Mouse (Mus musculus) kidney, embryonic 14.5 days (tissue): ENCODE measurements around the gene Pcnx2. TPM values are rescaled to one million over a fixed set of nuclear protein-coding genes. Genes with fewer than 3 reads are reported as not detected.
A peak's percentile ranks its signal among the peaks of the same experiment; 100 is the strongest.

Experiments used
- ATAC-seq: fragments of 200-750 bp; cut with Nextera tagmentation; 2 replicates; pipeline ENCODE4 v1.8.0; 2017; ENCODE audit warnings: moderate number of reproducible peaks, mild to moderate bottlenecking, moderate TSS enrichment, moderate library complexity; ENCODE audit not compliant: low FRiP score, low TSS enrichment
- H3K27ac ChIP-seq: fragments of 300-500 bp; sonication (generic); 2 replicates; pipeline ENCODE4 v1.5.1; 2014; ENCODE audit warnings: low read depth, mild to moderate bottlenecking, low read length, moderate library complexity, mixed read lengths
- H3K27me3 ChIP-seq: fragments of 300-500 bp; sonication (generic); 2 replicates; pipeline ENCODE4 v1.6.1; 2014; ENCODE audit warnings: mild to moderate bottlenecking, low read length; ENCODE audit not compliant: control insufficient read depth, insufficient read depth
- H3K36me3 ChIP-seq: fragments of 300-500 bp; sonication (generic); 2 replicates; pipeline ENCODE4 v1.6.1; 2014; ENCODE audit warnings: low read length, mixed read lengths; ENCODE audit not compliant: control insufficient read depth, insufficient read depth
- H3K4me1 ChIP-seq: fragments of 300-500 bp; sonication (generic); 2 replicates; pipeline ENCODE4 v1.6.1; 2014; ENCODE audit warnings: low read length, mixed read lengths; ENCODE audit not compliant: control insufficient read depth, insufficient read depth
- H3K4me2 ChIP-seq: fragments of 300-500 bp; sonication (generic); replicated peaks from 2 replicates; pipeline ENCODE4 v1.6.1; 2014; ENCODE audit warnings: low read depth, mild to moderate bottlenecking, low read length
- H3K4me3 ChIP-seq: fragments of 300-500 bp; sonication (generic); 2 replicates; pipeline ENCODE4 v1.5.1; 2014; ENCODE audit warnings: mild to moderate bottlenecking, low read length
- H3K9ac ChIP-seq: fragments of 300-500 bp; sonication (generic); 2 replicates; pipeline ENCODE4 v1.6.1; 2014; ENCODE audit warnings: low read depth, mild to moderate bottlenecking, low read length, moderate library complexity
- H3K9me3 ChIP-seq: fragments of 300-500 bp; sonication (generic); 2 replicates; pipeline ENCODE4 v1.6.1; 2016; ENCODE audit warnings: low read length; ENCODE audit not compliant: control insufficient read depth
- WGBS: fragments of 180-500 bp; shearing (Covaris S2); extraction: QIAGEN DNeasy Blood & Tissue Kit; methylation state at CpG from one replicate; pipeline ENCODE4 v1.1.7; 2014; 5-methylcytosine and 5-hydroxymethylcytosine counted together
- polyA plus RNA-seq: library from polyadenylated mRNA; unstranded; fragments of >200 nt; fragmentation: Nextera tagmentation; extraction: Ambion mirVana; gene quantifications from 2 replicates; pipeline ENCODE4 v1.2.1, GENCODE M21; 2014

The Pcnx2 gene
- polyA plus RNA-seq, 1 experiment from 2014 or later = 0.15 TPM

DNA sequence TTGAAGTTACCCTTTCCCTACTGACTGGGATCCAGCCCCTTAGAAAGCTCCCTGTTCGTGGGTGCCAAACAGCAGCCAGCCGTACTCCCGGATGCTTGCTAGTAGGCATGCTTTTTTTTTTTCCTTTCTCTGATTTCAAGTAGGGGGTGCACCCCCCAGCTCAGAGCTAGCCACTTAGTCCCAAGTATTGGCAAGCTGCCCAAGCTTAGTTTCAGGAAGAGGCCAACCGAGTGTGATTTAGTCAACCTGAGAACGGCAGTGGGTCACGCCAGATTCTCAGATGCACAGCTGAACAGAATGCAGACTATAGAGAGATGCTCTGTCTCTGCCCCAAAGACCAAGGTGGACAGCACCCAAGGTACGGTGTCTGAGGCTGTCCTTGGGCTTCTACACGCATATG, 147.3 kb downstream of the Pcnx2 start:
- no peaks in the 10 kb centered on the region for H3K36me3 ChIP-seq
- 36% methylated on average over 8 of the region's 8 CpGs for WGBS
- H3K4me2 ChIP-seq = no peak overlapping the region
- H3K4me3 ChIP-seq = no peak overlapping the region
- no peaks in the 10 kb centered on the region for H3K9me3 ChIP-seq
- ATAC-seq = peak; percentile 4; the same call in 1 of the 2 replicates
- H3K27ac ChIP-seq = peak overlapping the region; percentile 51; the same call in 1 of the 2 replicates
- no peaks in the 10 kb centered on the region for H3K27me3 ChIP-seq
- H3K9ac ChIP-seq = 0 out of 2 replicates have a peak overlapping the region, but pooled peaks have one; percentile 18
- peaks cover 18% of the 10 kb centered on the region for H3K4me1 ChIP-seq

DNA sequence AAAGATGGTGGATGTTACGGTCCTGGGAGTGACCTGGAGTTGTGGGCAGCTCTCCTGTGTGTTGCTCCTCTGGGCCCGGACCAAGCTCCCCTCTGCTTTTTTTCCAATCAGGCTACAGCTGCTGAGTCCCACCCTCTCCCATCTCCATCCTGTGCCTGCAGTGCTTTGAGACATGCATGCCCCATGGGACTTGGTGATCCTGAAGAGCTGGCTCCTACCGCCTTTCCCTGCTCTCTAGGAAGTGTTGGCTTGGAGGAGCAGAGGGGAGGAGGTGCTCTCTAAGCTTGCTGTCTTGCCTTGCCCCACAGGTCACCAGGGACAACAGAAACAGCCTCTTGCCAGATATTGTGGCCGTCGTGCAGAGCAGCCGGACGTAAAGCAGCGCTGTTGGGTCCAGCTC, 150.7 kb downstream of the Pcnx2 start:
- ATAC-seq = no peak
- H3K9me3 ChIP-seq = no peaks in the 10 kb centered on the region
- no peak overlapping the region for H3K9ac ChIP-seq
- no peaks in the 10 kb centered on the region for H3K36me3 ChIP-seq
- no peak overlapping the region for H3K4me2 ChIP-seq
- whole genome bisulfite sequencing = 65% methylated on average over 8 of the region's 8 CpGs
- no peaks in the 10 kb centered on the region for H3K27me3 ChIP-seq
- H3K4me1 ChIP-seq = peaks cover 18% of the 10 kb centered on the region
- no peak overlapping the region for H3K4me3 ChIP-seq
- no peak overlapping the region for H3K27ac ChIP-seq

DNA sequence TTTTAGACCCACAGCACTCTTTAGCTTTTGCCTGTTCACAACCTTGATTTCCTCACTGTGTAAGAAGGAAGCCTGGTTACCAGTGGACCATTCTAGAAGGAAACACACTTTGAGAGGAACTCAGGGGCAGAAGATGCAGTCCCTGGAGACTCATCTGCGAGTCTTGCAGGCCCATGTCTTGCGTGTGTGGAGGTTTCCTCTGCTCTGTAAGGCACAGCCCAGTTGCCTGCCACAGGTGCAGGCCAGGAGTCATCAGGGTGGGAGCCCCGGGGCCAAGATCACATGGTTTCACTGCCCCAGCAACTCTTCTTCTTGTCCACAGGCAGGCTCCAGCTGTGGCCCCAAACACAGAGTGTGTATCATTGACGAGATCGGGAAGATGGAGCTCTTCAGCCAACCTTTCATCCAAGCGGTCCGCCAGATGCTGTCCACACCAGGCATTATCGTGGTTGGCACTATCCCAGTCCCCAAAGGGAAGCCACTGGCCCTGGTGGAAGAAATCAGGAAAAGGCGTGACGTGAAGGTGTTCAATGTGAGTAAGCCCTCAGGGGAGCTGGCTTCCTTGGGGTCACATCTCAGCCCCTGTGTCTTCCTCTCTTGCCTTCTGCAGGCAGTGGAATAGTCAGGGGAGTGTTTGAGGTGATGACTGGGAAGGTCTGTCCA, 153.1 kb downstream of the Pcnx2 start:
- Histone ChIP-seq H3K9me3 (no peaks in the 10 kb centered on the region), H3K27me3 (no peaks in the 10 kb centered on the region), H3K9ac (no peak overlapping the region), H3K4me3 (no peak overlapping the region), H3K4me2 (no peak overlapping the region), H3K4me1 (peaks cover 3% of the 10 kb centered on the region), H3K27ac (no peak overlapping the region), H3K36me3 (no peaks in the 10 kb centered on the region)
- WGBS = 86% methylated on average over 10 of the region's 10 CpGs
- ATAC-seq = no peak

DNA sequence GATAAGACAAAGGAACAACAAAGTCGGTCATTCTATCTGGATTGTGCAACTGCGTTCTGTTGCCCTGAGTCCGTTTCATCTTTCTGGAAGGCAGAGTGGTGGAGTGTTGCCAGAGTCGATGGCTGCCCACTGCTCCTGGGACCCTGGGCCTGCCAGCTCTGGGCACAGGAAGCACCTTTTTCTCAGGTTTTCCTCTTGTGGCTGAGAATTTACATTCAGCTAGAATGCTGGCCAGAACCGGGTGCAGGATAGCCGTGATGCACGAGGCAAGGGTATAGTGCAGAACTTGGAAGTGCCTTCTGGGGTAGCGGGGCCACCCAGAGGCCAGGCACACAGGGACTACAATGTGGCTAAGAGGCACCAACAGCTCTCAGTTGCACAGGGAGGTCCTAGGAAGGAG, 155.7 kb downstream of the Pcnx2 start:
- H3K27me3 ChIP-seq = no peaks in the 10 kb centered on the region
- 0 out of 2 replicates have a peak, but pooled peaks cover under 1% of the 10 kb centered on the region for H3K36me3 ChIP-seq
- H3K4me1 ChIP-seq = no peaks in the 10 kb centered on the region
- no peaks in the 10 kb centered on the region for H3K9me3 ChIP-seq
- no peak overlapping the region for H3K9ac ChIP-seq
- 86% methylated on average over 8 of the region's 8 CpGs for WGBS
- no peak overlapping the region for H3K27ac ChIP-seq
- H3K4me3 ChIP-seq = no peak overlapping the region
- ATAC-seq = no peak
- no peak overlapping the region for H3K4me2 ChIP-seq

DNA sequence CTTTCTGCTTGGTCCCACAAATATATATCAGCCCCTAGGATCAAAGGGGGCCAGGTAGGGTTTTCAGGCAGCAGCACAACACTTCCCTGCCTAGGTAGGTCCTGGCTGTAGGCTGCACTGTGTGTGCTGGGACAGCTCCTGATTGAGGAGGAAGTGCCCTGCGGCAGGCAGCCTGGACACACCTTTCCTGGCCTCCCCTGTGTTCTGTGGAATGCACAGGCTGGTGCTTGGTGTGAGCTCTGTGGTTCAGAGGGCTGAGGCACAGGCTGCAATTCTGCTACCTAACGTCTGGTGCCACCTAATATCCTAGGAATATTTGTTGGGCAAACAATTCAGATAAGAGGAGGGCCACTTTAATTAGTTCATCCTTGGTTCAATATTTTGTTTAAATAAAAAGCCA, 156.3 kb downstream of the Pcnx2 start:
- H3K9ac ChIP-seq = no peak overlapping the region
- 0 out of 2 replicates have a peak, but pooled peaks cover 4% of the 10 kb centered on the region for H3K36me3 ChIP-seq
- no peaks in the 10 kb centered on the region for H3K27me3 ChIP-seq
- no peaks in the 10 kb centered on the region for H3K4me1 ChIP-seq
- no peak overlapping the region for H3K4me2 ChIP-seq
- ATAC-seq = 0 out of 2 replicates have a peak, but pooled peaks have one; percentile 17
- H3K4me3 ChIP-seq = no peak overlapping the region
- WGBS = 55% methylated on average over 2 of the region's 2 CpGs
- no peaks in the 10 kb centered on the region for H3K9me3 ChIP-seq
- no peak overlapping the region for H3K27ac ChIP-seq

DNA sequence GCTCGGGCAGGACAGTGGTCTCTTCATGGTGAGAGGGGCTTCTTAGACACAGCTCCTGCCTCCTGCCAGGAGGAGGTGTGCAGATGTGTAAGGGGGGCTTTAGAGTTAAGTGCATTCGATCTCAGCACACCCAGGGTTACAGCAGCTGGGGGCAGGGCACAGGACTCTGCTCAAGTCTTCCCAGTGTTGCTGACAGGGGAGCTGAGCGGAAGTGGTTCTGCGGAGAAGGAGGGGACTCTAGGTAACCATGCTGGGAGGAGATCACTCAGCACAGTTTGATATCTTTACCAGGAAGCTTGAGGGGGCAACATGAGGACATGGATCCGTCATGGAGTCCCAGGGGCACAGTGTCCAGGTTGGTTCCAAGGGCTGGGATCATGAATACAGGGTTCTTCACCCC, 156.7 kb downstream of the Pcnx2 start:
- no peak overlapping the region for H3K9ac ChIP-seq
- no peaks in the 10 kb centered on the region for H3K4me1 ChIP-seq
- WGBS = 77% methylated on average over 5 of the region's 5 CpGs
- H3K9me3 ChIP-seq = no peaks in the 10 kb centered on the region
- H3K4me3 ChIP-seq = no peak overlapping the region
- H3K27ac ChIP-seq = no peak overlapping the region
- H3K27me3 ChIP-seq = no peaks in the 10 kb centered on the region
- ATAC-seq = no peak
- H3K36me3 ChIP-seq = 0 out of 2 replicates have a peak, but pooled peaks cover 4% of the 10 kb centered on the region
- no peak overlapping the region for H3K4me2 ChIP-seq

DNA sequence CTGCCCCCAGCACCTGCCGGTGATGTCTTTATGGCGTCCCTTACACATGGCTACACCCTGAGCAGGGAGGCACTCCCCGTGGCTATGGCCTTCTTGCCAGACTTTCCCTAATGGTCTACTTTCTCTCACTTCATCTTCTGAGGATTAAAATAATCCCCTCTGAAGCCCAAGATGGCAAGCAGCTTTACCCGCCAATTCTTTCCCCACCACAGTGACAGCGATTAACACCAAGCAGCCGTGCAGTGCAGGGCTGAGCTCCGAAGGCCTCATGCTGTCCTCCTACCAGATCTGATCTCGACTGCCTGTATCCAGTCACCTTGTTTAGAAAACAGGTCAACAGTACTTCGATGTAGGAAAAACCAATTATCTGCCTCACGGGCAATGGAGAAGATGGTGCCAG, 157.5 kb downstream of the Pcnx2 start:
- no peak overlapping the region for H3K4me3 ChIP-seq
- no peak overlapping the region for H3K4me2 ChIP-seq
- no peak overlapping the region for H3K27ac ChIP-seq
- no peaks in the 10 kb centered on the region for H3K4me1 ChIP-seq
- no peak overlapping the region for H3K9ac ChIP-seq
- WGBS = 77% methylated on average over 10 of the region's 10 CpGs
- H3K9me3 ChIP-seq = no peaks in the 10 kb centered on the region
- no peaks in the 10 kb centered on the region for H3K27me3 ChIP-seq
- H3K36me3 ChIP-seq = 0 out of 2 replicates have a peak, but pooled peaks cover 4% of the 10 kb centered on the region
- ATAC-seq = no peak

DNA sequence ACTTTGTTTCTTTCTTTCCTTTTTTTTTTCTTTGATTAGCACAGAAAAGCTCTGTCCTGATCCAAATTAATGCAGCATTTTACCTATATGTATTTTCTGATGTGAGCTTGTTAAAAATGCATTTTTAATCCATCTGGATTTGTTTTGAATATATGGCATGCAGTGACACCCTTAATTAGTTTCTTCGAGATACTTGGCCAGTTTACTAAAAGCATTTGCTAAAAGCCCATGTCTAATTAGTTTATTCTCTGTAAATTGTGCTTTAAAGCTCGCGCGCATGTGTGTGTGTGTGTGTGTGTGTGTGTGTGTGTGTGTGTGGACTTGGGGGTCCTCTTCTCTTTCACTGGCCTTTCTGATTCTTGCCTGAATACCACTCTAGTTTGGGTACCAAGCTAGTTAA, 159.2 kb downstream of the Pcnx2 start:
- 0 out of 2 replicates have a peak, but pooled peaks cover 4% of the 10 kb centered on the region for H3K36me3 ChIP-seq
- WGBS = 91% methylated on average over 4 of the region's 4 CpGs
- no peak overlapping the region for H3K27ac ChIP-seq
- H3K4me2 ChIP-seq = no peak overlapping the region
- H3K27me3 ChIP-seq = no peaks in the 10 kb centered on the region
- no peak for ATAC-seq
- H3K4me3 ChIP-seq = no peak overlapping the region
- no peaks in the 10 kb centered on the region for H3K9me3 ChIP-seq
- no peaks in the 10 kb centered on the region for H3K4me1 ChIP-seq
- H3K9ac ChIP-seq = no peak overlapping the region
